Mouse (Mus musculus): ENCODE measurements at regions not wholly inside any gene's neighbourhood (a gene's known extent, or its start where the extent isn't known, plus 50 kb on each side); places are given as distances from the start of the nearest gene placed in this dataset.

DNA sequence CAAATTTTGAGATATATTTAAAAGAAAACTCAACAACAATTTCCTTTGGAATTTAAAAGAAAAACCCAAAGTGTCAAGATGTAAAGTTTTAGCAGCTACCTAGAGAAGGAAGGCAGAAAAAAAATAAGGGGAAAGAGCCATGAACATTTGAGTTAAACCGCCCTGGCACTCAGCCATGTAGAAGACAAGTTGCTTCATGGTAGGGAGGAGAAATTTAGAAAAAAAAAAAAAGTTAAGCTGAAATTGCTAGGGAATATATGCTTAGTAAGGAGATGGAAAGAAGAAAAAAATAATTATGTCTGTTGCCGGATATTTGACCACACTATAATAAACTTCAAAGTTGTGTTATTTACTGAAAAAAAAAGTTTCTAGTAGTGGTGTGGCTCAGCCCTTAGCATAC lies 479.8 kb upstream of the Pou3f4 start:
- Histone ChIP-seq H3K9me3 (replicated peaks; ENCODE audit: control insufficient read depth, insufficient read depth, low read length, poor library complexity, severe bottlenecking) (no peaks in the 10 kb centered on the region), H3K27me3 (ENCODE audit: control insufficient read depth, insufficient read depth, low read length, poor library complexity, severe bottlenecking) (no peaks in the 10 kb centered on the region), H3K36me3 (ENCODE audit: control insufficient read depth, insufficient read depth, low read length, poor library complexity, severe bottlenecking) (no peaks in the 10 kb centered on the region), H3K4me1 (ENCODE audit: control insufficient read depth, insufficient read depth, low read length) (no peaks in the 10 kb centered on the region), H3K9ac (ENCODE audit: low read depth, poor library complexity, severe bottlenecking) (no peak overlapping the region), H3K27ac (ENCODE audit: insufficient read depth, low read length) (no peak overlapping the region), H3K4me3 (ENCODE audit: low read depth, low read length) (no peak overlapping the region)
- TF ChIP-seq CTCF (IDR thresholded peaks at IDR 0.05; ENCODE audit: low read depth, low read length) (no peak), POLR2A (IDR thresholded peaks at IDR 0.05; ENCODE audit: insufficient read depth, low read length) (no peak), EP300 (IDR thresholded peaks at IDR 0.05; ENCODE audit: insufficient read depth, low read depth, low read length) (no peak)

DNA sequence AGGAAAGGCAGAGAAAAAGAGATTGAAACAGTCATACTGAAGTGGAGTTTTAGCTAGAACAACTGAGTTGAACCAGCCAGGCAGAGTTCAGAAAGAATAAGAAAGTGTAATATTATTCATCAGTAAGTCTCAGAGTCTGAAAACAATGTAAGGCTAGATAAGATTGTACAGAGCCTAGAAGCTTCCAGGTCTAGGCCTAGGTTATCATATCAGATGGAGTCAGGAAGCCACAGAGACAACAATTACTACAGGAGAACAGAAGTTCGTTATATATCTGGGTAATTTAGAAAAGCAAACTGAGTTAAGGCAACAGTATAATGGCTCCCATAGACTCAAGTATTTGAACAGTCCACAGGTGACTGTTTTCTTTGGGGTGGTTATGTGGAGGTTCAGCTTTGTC lies 479.1 kb upstream of the Pou3f4 start:
- H3K4me3 ChIP-seq (ENCODE audit: low read depth, low read length): no peak overlapping the region
- TF ChIP-seq EP300 (IDR thresholded peaks at IDR 0.05; ENCODE audit: insufficient read depth, low read depth, low read length) (no peak), POLR2A (IDR thresholded peaks at IDR 0.05; ENCODE audit: insufficient read depth, low read length) (no peak), CTCF (IDR thresholded peaks at IDR 0.05; ENCODE audit: low read depth, low read length) (no peak)
- no peak overlapping the region for H3K9ac ChIP-seq (ENCODE audit: low read depth, poor library complexity, severe bottlenecking)
- H3K9me3 ChIP-seq (replicated peaks; ENCODE audit: control insufficient read depth, insufficient read depth, low read length, poor library complexity, severe bottlenecking): no peaks in the 10 kb centered on the region
- no peaks in the 10 kb centered on the region for H3K36me3 ChIP-seq (ENCODE audit: control insufficient read depth, insufficient read depth, low read length, poor library complexity, severe bottlenecking)
- H3K27ac ChIP-seq (ENCODE audit: insufficient read depth, low read length): no peak overlapping the region
- no peaks in the 10 kb centered on the region for H3K27me3 ChIP-seq (ENCODE audit: control insufficient read depth, insufficient read depth, low read length, poor library complexity, severe bottlenecking)
- no peaks in the 10 kb centered on the region for H3K4me1 ChIP-seq (ENCODE audit: control insufficient read depth, insufficient read depth, low read length)

All from ES-Bruce4 (cell line).